Mouse (Mus musculus): ENCODE measurements around the gene Frzb. TPM values are rescaled to one million over a fixed set of nuclear protein-coding genes. Genes with fewer than 3 reads are reported as not detected.

Frzb gene
- polyA plus RNA-seq, 1 experiment, result not detected

DNA sequence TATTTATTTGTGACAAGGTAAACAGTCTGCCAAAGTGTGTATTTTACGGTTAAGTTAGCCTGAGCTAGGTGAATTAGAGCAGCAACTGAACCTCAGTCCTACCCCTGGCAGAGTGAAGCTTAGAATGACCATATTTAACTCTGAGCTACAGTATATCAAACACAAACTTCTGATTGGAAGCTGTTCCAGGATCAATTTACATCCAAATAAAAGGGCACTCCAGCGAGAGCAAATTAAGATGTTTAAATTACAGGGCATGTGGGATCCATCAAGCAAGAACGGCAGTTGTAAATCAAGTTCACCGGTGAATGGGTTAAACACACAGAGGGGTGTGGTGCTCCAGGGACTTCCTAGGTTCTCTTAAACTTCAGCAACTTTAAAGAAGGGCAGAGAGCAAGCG lies 42.7 kb downstream of the Frzb start:
- TF ChIP-seq GATA1 (IDR thresholded peaks at IDR 0.05; ENCODE audit: low read length) (no peak), TAL1 (IDR thresholded peaks at IDR 0.05; ENCODE audit: low read length) (no peak)
- no peaks in the 10 kb centered on the region for H3K27me3 ChIP-seq (ENCODE audit: control insufficient read depth)
- H3K36me3 ChIP-seq (ENCODE audit: control insufficient read depth), result no peaks in the 10 kb centered on the region
- no peaks in the 10 kb centered on the region for H3K9me3 ChIP-seq (ENCODE audit: control insufficient read depth, low read length)
- H3K4me3 ChIP-seq (replicated peaks), result no peak overlapping the region
- no peaks in the 10 kb centered on the region for H3K4me1 ChIP-seq (ENCODE audit: control insufficient read depth)

DNA sequence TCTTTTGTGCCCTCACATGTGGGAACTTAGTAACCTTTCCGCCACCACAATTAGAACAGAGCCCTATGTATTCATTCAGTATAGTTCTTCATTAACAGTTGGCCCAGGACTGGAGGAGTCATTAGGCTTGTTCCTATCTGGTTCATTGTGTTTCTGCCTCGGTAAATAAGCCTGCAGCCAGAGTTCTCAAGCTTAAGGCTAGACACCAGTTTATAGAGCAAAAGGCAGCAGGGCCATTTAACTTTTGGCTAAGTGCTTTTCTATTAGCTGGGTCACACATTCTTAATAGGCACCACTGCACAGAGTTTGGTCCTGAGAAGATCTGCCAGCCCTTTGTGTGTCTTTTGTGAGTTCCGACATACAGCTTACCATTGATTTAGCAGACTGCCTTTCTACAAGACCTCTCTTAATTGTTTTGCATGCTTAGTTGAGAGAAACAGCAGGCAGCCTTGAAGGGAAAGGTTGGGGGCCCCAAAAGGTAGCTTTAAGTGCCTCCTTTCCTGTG lies 48.8 kb downstream of the Frzb start:
- Histone ChIP-seq H3K36me3 (ENCODE audit: control insufficient read depth) (no peaks in the 10 kb centered on the region), H3K9me3 (ENCODE audit: control insufficient read depth, low read length) (no peaks in the 10 kb centered on the region), H3K4me1 (ENCODE audit: control insufficient read depth) (no peaks in the 10 kb centered on the region), H3K4me3 (replicated peaks) (no peak overlapping the region), H3K27me3 (ENCODE audit: control insufficient read depth) (no peaks in the 10 kb centered on the region)
- no peak; the same call in 2 of the 3 replicates for TF ChIP-seq TAL1 (IDR thresholded peaks at IDR 0.05; ENCODE audit: low read length)
- no peak for TF ChIP-seq GATA1 (IDR thresholded peaks at IDR 0.05; ENCODE audit: low read length)

DNA sequence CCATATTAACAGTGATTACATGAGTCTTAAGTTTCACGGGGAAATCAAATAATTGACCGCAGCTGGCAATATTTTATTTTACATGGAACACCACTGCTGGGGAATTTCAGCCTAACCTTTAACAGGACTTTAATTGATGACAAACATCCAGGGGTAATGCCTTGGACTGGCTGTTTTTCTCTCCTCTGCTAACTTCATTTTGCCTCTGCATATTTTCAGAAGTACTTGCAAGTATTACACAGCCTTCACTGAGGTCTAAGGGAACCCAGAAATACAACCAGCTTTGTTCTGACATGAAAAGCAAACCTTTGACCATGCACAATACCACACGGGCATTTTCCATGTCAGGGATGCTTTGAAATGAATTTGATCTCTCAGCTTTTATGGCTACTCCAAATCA lies 50.6 kb downstream of the Frzb start:
- Histone ChIP-seq H3K27me3 (ENCODE audit: control insufficient read depth) (no peaks in the 10 kb centered on the region), H3K36me3 (ENCODE audit: control insufficient read depth) (no peaks in the 10 kb centered on the region), H3K4me3 (replicated peaks) (no peak overlapping the region), H3K4me1 (ENCODE audit: control insufficient read depth) (no peaks in the 10 kb centered on the region), H3K9me3 (ENCODE audit: control insufficient read depth, low read length) (no peaks in the 10 kb centered on the region)
- TF ChIP-seq GATA1 (IDR thresholded peaks at IDR 0.05; ENCODE audit: low read length) (no peak), TAL1 (IDR thresholded peaks at IDR 0.05; ENCODE audit: low read length) (no peak)

DNA sequence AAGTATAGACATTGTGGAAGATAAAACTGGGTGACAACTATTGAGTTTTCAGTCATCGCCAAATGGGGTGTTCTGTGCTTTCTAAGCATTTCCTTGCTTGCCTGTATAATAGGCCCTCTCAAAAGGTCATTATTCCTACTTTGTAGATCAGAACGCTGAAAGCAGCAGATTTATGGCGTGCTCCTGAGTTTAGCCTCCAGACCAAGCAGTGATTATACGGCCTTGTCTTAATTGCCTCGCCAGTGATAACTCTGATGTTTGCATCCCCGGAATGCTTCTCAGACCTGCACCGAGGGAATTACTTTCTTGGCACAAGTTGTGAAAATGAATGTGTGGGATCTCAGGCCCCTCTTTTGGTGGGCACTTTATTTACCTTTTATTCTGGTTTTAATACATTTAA lies 51.4 kb downstream of the Frzb start:
- no peaks in the 10 kb centered on the region for H3K4me1 ChIP-seq (ENCODE audit: control insufficient read depth)
- H3K9me3 ChIP-seq (ENCODE audit: control insufficient read depth, low read length), result no peaks in the 10 kb centered on the region
- no peak overlapping the region for H3K4me3 ChIP-seq (replicated peaks)
- no peaks in the 10 kb centered on the region for H3K36me3 ChIP-seq (ENCODE audit: control insufficient read depth)
- H3K27me3 ChIP-seq (ENCODE audit: control insufficient read depth), result no peaks in the 10 kb centered on the region
- no peak for TF ChIP-seq GATA1 (IDR thresholded peaks at IDR 0.05; ENCODE audit: low read length)

DNA sequence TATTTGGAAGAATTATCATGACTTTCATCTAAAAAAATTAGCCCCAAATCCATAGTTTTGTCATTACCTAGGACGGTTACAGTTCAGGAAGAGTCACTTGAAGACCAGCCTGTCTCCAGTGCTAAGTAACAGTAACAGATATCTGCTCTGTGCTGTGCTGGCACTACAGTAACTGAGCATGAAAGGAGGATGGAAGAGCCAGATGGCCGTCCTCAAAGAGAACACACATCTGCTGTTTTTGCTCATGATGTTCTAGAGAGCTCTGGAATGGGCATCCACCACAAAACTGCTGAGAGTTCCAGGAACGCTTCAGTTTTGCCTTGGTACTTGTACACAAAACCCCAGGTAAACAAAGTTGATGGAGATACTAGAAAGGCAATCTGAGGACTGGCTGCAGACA lies 59.1 kb downstream of the Frzb start:
- H3K4me1 ChIP-seq (ENCODE audit: control insufficient read depth), result no peaks in the 10 kb centered on the region
- H3K36me3 ChIP-seq (ENCODE audit: control insufficient read depth), result no peaks in the 10 kb centered on the region
- H3K27me3 ChIP-seq (ENCODE audit: control insufficient read depth), result no peaks in the 10 kb centered on the region
- H3K4me3 ChIP-seq (replicated peaks), result no peak overlapping the region
- no peaks in the 10 kb centered on the region for H3K9me3 ChIP-seq (ENCODE audit: control insufficient read depth, low read length)
- TF ChIP-seq GATA1 (IDR thresholded peaks at IDR 0.05; ENCODE audit: low read length) (no peak), TAL1 (IDR thresholded peaks at IDR 0.05; ENCODE audit: low read length) (no peak)

DNA sequence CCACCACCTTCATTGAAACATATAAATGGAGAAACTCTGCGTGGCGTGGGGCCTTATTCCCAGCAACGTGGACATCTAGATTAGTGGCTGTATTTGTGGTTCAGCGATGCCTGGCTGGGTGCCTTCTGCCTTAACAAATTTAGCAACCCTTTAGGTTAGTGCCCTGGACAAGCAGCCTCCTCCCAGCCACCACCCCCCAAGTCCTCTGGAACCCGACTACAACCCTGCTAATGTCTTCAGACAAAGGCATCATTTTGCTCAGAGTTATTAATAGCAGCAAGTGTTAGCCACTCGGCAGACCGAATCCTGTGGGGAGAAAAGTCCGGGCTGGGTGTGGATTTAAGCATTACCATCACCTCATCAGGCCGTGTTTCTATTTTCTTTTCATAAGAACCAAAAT lies 59.8 kb downstream of the Frzb start:
- Histone ChIP-seq H3K4me3 (replicated peaks) (no peak overlapping the region), H3K9me3 (ENCODE audit: control insufficient read depth, low read length) (no peaks in the 10 kb centered on the region), H3K4me1 (ENCODE audit: control insufficient read depth) (no peaks in the 10 kb centered on the region), H3K36me3 (ENCODE audit: control insufficient read depth) (no peaks in the 10 kb centered on the region), H3K27me3 (ENCODE audit: control insufficient read depth) (no peaks in the 10 kb centered on the region)
- TF ChIP-seq GATA1 (IDR thresholded peaks at IDR 0.05; ENCODE audit: low read length) (no peak), TAL1 (IDR thresholded peaks at IDR 0.05; ENCODE audit: low read length) (no peak)

DNA sequence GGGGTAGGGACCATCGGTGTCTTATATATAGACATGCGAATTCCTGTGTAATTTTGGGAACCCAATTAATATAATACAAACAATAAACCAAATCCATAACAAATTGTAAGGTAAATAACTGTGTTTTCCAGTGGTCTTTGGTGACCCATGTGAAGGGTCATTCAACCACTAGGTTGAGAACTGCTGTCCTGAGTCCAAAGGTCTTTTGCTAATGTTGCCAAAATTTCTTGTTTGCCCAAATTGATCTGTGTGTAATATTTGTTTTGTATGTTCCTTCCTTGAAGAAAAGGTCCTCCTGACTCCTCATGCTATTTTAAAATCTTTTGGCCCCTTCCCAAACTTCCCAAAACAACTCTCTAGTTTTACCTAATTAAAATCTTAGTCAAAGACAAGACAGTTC lies 61.2 kb downstream of the Frzb start:
- Histone ChIP-seq H3K36me3 (ENCODE audit: control insufficient read depth) (no peaks in the 10 kb centered on the region), H3K4me3 (replicated peaks) (no peak overlapping the region), H3K9me3 (ENCODE audit: control insufficient read depth, low read length) (no peaks in the 10 kb centered on the region), H3K27me3 (ENCODE audit: control insufficient read depth) (no peaks in the 10 kb centered on the region), H3K4me1 (ENCODE audit: control insufficient read depth) (no peaks in the 10 kb centered on the region)
- TF ChIP-seq GATA1 (IDR thresholded peaks at IDR 0.05; ENCODE audit: low read length) (no peak), TAL1 (IDR thresholded peaks at IDR 0.05; ENCODE audit: low read length) (no peak)

DNA sequence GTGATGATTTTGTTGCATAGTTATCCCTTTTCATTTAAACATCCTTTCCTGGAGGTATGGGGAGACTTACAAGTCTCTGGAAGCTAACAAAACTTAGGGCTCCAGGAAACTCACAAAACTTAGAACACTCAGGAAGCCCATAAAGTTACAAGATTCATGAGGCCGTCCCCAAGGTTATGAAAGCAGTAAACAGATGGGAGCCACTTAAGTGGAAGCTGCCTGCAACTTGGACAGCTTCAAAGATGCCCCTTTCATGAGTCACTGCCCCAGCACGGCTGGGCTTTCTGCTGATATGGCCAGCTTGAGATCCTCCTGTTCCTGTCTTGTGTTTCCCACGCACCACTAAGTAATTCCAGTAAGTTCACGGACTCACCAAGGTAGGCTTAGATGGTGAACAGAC lies 63.0 kb downstream of the Frzb start:
- TF ChIP-seq TAL1 (IDR thresholded peaks at IDR 0.05; ENCODE audit: low read length) (no peak), GATA1 (IDR thresholded peaks at IDR 0.05; ENCODE audit: low read length) (no peak)
- no peaks in the 10 kb centered on the region for H3K27me3 ChIP-seq (ENCODE audit: control insufficient read depth)
- H3K36me3 ChIP-seq (ENCODE audit: control insufficient read depth), result no peaks in the 10 kb centered on the region
- H3K4me3 ChIP-seq (replicated peaks), result no peak overlapping the region
- peaks cover 3% of the 10 kb centered on the region; the same call in 1 of the 2 replicates for H3K9me3 ChIP-seq (ENCODE audit: control insufficient read depth, low read length)
- H3K4me1 ChIP-seq (ENCODE audit: control insufficient read depth), result no peaks in the 10 kb centered on the region

DNA sequence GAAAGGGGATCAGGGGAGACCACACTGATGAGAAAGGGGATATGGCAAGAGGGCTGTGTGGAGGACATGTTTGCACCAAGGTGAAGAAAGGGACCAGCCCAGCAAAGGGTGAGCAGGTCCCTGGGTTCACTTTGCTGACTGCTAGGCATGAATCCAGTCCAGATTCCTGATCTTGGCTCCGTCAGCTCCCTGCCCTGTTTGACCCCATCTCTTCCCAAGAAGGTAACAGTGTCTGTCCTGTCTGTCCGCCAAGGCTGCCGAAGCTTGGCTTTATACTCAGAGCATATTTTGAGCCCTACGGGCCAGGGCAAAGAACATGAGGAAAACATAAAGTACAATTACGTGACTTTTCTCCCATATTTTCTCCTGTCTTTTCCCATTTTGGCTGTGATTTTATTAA lies 67.6 kb downstream of the Frzb start:
- H3K9me3 ChIP-seq (ENCODE audit: control insufficient read depth, low read length), result peaks cover 9% of the 10 kb centered on the region

DNA sequence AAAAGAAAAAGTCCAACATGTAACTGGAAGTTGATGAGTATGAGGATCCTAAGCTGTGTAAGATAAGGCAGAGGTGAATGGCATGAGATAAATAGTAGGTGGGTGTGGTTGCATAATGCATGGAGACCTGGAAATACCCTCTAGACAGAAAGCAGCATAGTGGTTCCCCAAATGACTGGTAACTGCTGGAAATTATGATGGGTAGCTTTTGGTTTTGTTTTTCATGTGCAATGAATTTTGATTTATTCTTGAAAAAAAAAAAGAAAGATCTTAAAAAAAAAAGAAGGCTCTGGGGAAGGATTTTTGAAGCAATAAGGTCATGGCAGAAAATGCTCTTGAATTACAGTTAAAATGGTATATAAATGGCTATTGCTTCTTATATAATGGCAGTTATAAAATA lies 72.5 kb downstream of the Frzb start:
- TF ChIP-seq TAL1 (IDR thresholded peaks at IDR 0.05; ENCODE audit: low read length) (no peak), GATA1 (IDR thresholded peaks at IDR 0.05; ENCODE audit: low read length) (no peak)
- peaks cover 9% of the 10 kb centered on the region for H3K9me3 ChIP-seq (ENCODE audit: control insufficient read depth, low read length)
- no peaks in the 10 kb centered on the region for H3K36me3 ChIP-seq (ENCODE audit: control insufficient read depth)
- no peaks in the 10 kb centered on the region for H3K27me3 ChIP-seq (ENCODE audit: control insufficient read depth)
- H3K4me3 ChIP-seq (replicated peaks), result no peak overlapping the region
- no peaks in the 10 kb centered on the region for H3K4me1 ChIP-seq (ENCODE audit: control insufficient read depth)

More for the DNA sequence above, 67.6 kb downstream of the Frzb start:
- Histone ChIP-seq H3K4me3 (replicated peaks) (no peak overlapping the region), H3K4me1 (ENCODE audit: control insufficient read depth) (no peaks in the 10 kb centered on the region), H3K36me3 (ENCODE audit: control insufficient read depth) (no peaks in the 10 kb centered on the region), H3K27me3 (ENCODE audit: control insufficient read depth) (no peaks in the 10 kb centered on the region)
- TF ChIP-seq TAL1 (IDR thresholded peaks at IDR 0.05; ENCODE audit: low read length) (no peak), GATA1 (IDR thresholded peaks at IDR 0.05; ENCODE audit: low read length) (no peak)

Measured in erythroblast, embryonic 14.5 days (primary cell).